Mouse (Mus musculus): ENCODE data around the gene Cabin1.

The Cabin1 gene

DNA sequence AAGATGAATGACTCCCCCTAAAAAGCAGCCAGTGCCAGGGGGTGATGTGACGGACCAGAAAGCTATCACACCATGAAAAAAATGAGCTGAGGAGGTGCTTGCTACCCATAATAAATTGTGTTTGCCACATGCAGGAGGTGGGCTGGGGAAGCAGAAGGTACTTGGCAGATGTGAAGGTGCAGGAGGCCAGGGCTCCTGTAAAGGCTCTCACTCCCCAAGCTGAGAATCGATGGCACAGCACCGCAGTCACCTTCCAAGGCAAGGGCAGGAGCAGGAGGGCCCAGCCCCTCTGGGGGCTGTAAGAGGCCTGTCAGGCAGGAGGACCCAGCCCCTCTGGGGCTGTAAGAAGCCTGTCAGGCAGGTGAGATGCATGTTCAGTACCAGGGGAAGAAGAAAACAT lies 102.3 kb downstream of the Cabin1 start:
- DNase-seq: no peak

- peak; percentile 72 for DNase-seq
These were observed 102.8 kb downstream of the Cabin1 start for GRCm38 (mm10) chr10:75661381-75661780.

DNA sequence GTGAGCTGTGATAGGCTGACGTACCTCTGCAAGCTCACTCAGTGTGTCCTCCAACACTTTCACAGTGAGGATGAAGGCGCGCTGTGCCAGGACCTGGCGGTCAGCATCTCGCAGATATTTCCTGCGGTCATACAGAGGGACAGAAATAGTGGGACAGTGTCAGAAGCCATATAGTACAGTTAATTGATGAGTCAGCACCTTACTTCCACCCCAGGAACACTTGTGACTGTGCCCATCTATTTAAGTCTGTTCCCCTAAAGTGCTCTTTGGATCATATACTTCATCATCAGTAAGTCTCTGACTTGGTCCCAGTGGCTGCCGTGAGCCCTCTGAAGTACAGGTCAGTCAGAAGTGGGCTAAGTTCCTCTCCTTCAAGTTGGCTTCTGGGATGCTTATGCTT lies 106.4 kb downstream of the Cabin1 start:
- no peak for DNase-seq

- no peak for DNase-seq
These were observed 107.0 kb downstream of the Cabin1 start for GRCm38 (mm10) chr10:75657165-75657564.

DNA sequence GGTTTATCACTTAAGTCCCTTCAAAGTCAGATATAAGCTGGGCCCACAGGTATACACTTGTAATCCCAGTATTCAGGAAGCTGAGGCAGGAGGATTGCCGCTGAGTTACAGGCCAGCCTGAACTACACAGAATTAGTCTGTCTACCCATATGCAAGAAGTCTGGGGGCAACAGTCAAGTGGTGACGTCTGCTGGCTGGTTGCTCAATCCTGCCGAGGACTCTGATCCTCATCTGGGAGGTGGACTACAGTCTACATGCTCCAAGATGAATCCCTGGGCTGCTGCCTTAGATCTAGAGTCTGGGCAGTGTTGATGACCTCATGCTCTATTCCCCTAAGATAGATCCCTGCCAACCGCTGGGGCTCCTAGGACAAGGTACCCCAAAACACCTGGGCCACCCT lies 110.1 kb downstream of the Cabin1 start:
- no peak for DNase-seq

- no peak for DNase-seq
These were observed 112.6 kb downstream of the Cabin1 start for GRCm38 (mm10) chr10:75651381-75652068.

GRCm38 (mm10) chr10:75650306-75650902 lies 113.7 kb downstream of the Cabin1 start:
- no peak for DNase-seq

DNA sequence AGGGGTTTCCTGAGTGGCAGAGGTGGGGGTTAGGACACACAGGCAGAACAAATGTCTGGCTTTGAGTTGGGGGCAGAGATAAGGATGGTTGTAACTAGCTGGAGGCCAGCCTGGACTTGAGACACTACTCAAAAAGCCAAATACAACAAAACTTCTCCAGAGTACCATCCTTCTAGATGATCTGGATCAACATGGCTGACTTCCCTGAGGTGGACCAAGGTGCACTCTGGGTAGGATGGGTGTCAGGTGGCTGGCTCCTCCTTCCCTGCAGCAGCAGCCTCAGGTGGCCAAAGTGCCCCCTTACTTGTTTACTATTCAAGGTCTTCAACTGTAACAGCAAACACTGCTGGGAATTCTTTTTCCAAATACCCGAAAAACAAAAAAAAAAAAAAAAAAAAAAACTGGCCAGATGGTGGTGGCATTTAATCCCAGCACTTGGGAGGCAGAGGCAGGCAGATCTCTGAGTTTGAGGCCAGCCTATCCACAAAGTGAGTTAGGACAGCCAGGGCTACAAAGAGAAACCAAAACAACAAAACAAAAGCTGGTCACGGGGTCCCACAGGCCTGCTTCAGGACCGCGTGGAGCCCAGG lies 114.6 kb downstream of the Cabin1 start:
- no peak for DNase-seq

DNA sequence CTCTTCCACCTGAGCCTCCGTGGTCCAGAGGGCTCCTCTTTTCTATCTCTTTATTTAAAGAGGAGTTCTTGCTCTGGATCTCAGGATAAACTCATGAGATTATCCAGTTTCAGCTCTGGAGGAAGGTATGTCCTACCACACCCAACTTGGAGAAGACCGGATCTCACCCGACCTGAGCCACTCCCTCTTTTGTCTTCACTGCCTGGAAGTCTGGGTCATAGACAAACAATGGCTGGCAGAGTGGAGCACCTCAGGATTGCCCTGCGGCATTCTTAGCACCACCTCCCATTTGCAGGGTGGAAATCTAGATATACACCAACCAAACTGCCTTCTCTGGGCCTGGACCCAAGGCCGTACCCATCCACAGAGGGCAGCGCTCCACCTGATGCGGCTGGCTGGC lies 115.1 kb downstream of the Cabin1 start:
- peak; percentile 19 for DNase-seq

- peak; percentile 44 for DNase-seq
These were observed 116.0 kb downstream of the Cabin1 start for GRCm38 (mm10) chr10:75648091-75648490.

- peak; percentile 76 for DNase-seq
These were observed 116.8 kb downstream of the Cabin1 start for GRCm38 (mm10) chr10:75647362-75647761.

GRCm38 (mm10) chr10:75646406-75646805 lies 117.7 kb downstream of the Cabin1 start:
- peak; percentile 57 for DNase-seq

DNA sequence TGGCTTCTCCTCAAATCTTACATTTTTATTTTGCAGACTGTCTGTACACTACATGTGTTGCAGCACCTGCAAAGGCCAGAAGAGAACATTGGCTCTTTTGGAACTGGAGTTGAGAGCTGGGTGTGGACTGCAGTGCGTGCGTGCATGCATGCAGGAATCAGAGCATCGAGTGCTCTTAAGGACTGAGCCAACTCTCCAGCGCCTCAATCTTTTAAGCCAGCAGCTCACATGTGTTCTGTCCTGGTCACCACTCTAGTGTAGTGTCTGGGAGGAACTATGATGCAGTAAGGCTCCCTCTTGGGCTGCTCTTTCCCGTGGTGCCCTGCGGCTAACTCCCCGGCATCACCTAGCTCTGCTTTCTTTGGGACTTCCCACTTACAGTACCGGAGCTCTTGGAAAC lies 118.5 kb downstream of the Cabin1 start:
- DNase-seq: peak; percentile 18

GRCm38 (mm10) chr10:75643741-75644343 lies 120.3 kb downstream of the Cabin1 start, which contains the start of gene Susd2:
TSS of gene Susd2 (minus strand) at chr10:75644008.
- DNase-seq: peak; percentile 92

DNA sequence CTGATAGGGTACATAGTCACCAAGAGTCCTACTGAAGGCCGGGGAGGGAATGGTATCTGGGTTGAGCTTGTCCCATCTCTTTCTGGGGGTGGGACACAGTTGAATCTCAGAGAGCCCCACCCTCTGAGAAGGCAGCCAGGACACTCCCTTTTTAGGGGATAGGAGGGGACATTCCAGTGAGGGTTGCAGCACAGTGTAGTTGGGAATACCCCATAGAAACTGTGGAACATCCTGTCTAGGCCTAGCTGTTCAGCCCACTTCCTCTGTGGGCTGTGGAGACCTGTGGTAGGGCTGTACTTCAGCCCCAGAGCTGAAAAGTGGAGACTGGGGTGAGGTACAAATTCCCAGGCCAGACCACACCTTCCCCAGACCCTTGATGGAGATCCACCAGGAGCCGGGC lies 121.2 kb downstream of the Cabin1 start:
- DNase-seq: no peak

DNA sequence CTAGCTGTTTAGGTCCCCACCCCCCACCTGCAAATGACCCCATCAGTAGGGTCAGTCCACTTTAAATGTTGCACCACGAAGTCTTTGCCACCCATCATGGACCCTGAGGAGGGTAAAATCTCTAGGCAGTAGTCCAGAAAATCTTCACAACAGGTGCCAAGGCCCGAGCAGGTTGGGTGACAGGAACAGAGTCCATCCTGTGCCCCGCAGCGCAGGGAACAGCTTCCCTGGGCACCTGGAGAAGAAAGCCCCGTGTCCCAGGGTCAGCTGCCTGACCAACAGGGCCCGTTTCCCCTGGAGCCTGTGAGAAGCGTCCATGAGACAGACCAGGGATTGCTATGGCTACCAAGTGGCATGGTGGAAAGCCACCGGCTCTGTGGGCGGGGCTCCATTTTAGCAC lies 121.7 kb downstream of the Cabin1 start:
- peak; percentile 54 for DNase-seq

- peak; percentile 40 for DNase-seq
These were observed 122.4 kb downstream of the Cabin1 start for GRCm38 (mm10) chr10:75641721-75642222.

DNA sequence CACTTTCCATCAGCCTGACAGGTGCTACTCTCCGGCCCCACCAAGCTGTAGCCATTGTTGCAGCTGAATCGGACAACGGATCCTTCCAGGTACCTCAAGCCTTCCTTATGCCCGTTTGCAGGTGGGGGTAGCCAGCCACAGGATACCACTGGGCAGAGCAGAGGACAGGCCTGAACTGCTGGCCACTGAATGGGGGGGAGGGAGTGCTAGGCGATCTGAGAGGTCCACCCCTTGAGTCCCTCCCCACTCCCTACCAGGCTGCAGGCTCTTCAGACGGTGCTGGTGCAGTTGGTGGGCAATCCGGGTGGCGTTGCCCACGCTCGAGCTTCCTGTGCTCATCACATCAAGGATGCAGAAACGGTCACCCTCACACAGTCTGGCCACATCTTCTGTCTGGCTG lies 126.4 kb downstream of the Cabin1 start:
- peak; percentile 20 for DNase-seq

- DNase-seq: peak; percentile 22
These were observed 127.9 kb downstream of the Cabin1 start for GRCm38 (mm10) chr10:75636084-75636786.

- peak; percentile 85 for DNase-seq
These were observed 128.5 kb downstream of the Cabin1 start for GRCm38 (mm10) chr10:75635693-75636055.

GRCm38 (mm10) chr10:75635019-75635692 lies 129.0 kb downstream of the Cabin1 start:
- peak; percentile 31 for DNase-seq

- peak; percentile 18 for DNase-seq
These were observed 129.5 kb downstream of the Cabin1 start for GRCm38 (mm10) chr10:75634610-75635009.
